Mouse (Mus musculus): Measurements from ENCODE around the gene Krtap5-3.

- TF ChIP-seq CTCF (IDR thresholded peaks at IDR 0.05; ENCODE audit: extremely low read depth, insufficient read depth, insufficient read length, insufficient replicate concordance) (no peak), POLR2A (IDR thresholded peaks at IDR 0.05; ENCODE audit: low read depth, low read length) (no peak)
Observed at GRCm38 (mm10) chr7:142178685-142179084, 22.5 kb upstream of the Krtap5-3 start.

Measured in spleen, adult 2 months (tissue).